Mouse (Mus musculus) common myeloid progenitor, adult 5-6 weeks (primary cell): ENCODE results near the gene Chchd1. TPM values are rescaled to one million over a fixed set of nuclear protein-coding genes. Genes with fewer than 3 reads are reported as not detected.
A peak's percentile ranks its signal among the peaks of the same experiment; 100 is the strongest.

Experiments used
- ATAC-seq: replicated peaks from 2 replicates; pipeline ENCODE4 v1.8.0; 2016; ENCODE audit warnings: low read depth, mild to moderate bottlenecking, moderate TSS enrichment, inconsistent platforms; ENCODE audit not compliant: poor library complexity, severe bottlenecking
- total RNA-seq: library from RNA; stranded (forward); fragments of 200-1000, 187-1606 nt; gene quantifications from 2 replicates; pipeline ENCODE4 v1.2.3, GENCODE M21; 2017

Chchd1 gene
- total RNA-seq, 1 experiment from 2014 or later, result 100 TPM

GRCm38 (mm10) chr14:20719767-20720166, 17.0 kb downstream of the Chchd1 start:
- no peak for ATAC-seq

- ATAC-seq, result no peak
These were observed 18.6 kb downstream of the Chchd1 start for GRCm38 (mm10) chr14:20721371-20721770.

GRCm38 (mm10) chr14:20723006-20723405, 20.2 kb downstream of the Chchd1 start:
- no peak for ATAC-seq

- peak; percentile 61; the same call in 1 of the 2 replicates for ATAC-seq
These were observed 21.2 kb downstream of the Chchd1 start for GRCm38 (mm10) chr14:20724043-20724442.

GRCm38 (mm10) chr14:20725660-20726339, 23.0 kb downstream of the Chchd1 start:
- no peak for ATAC-seq

- no peak for ATAC-seq
These were observed 27.1 kb downstream of the Chchd1 start for GRCm38 (mm10) chr14:20729871-20730270.

- no peak for ATAC-seq
These were observed 28.2 kb downstream of the Chchd1 start for GRCm38 (mm10) chr14:20730853-20731602.

GRCm38 (mm10) chr14:20733041-20733951, 30.5 kb downstream of the Chchd1 start:
- ATAC-seq, result peak; percentile 24

- peak; percentile 88 for ATAC-seq
These were observed 31.4 kb downstream of the Chchd1 start, which contains the start of gene Ndst2 for GRCm38 (mm10) chr14:20733952-20734774. Gene Ndst2 (minus strand): TSS chr14:20734562.

GRCm38 (mm10) chr14:20735052-20735451, 32.2 kb downstream of the Chchd1 start:
- no peak for ATAC-seq

GRCm38 (mm10) chr14:20735892-20736390, 33.1 kb downstream of the Chchd1 start:
- ATAC-seq, result no peak

GRCm38 (mm10) chr14:20737306-20737705, 34.5 kb downstream of the Chchd1 start:
- peak; percentile 53 for ATAC-seq

- ATAC-seq, result no peak
These were observed 35.7 kb downstream of the Chchd1 start for GRCm38 (mm10) chr14:20738511-20738910.

- ATAC-seq, result no peak
These were observed 38.5 kb downstream of the Chchd1 start for GRCm38 (mm10) chr14:20741301-20741700.

GRCm38 (mm10) chr14:20743614-20744013, 40.8 kb downstream of the Chchd1 start:
- no peak for ATAC-seq

GRCm38 (mm10) chr14:20746935-20747334, 44.1 kb downstream of the Chchd1 start:
- ATAC-seq, result no peak

GRCm38 (mm10) chr14:20748388-20748787, 45.6 kb downstream of the Chchd1 start:
- no peak for ATAC-seq

- no peak for ATAC-seq
These were observed 46.8 kb downstream of the Chchd1 start for GRCm38 (mm10) chr14:20749494-20750051.

- no peak for ATAC-seq
These were observed 47.7 kb downstream of the Chchd1 start for GRCm38 (mm10) chr14:20750503-20750902.
